Mouse (Mus musculus): ENCODE data around the gene Yif1a.

GRCm38 (mm10) chr19:5107556-5108270 lies 19.4 kb downstream of the Yif1a start:
- no peak for TF ChIP-seq EP300 (IDR thresholded peaks at IDR 0.05)
- no peak for TF ChIP-seq CTCF (IDR thresholded peaks at IDR 0.05)
